Mouse (Mus musculus) natural killer cell, adult 2 months (primary cell): ENCODE measurements around the gene Larp1.
A peak's percentile ranks its signal among the peaks of the same experiment; 100 is the strongest.

ENCODE experiments used
- DNase-seq, 2 experiments: peaks; one replicate each; pipeline ENCODE4 v3.0.0; 2022; ENCODE audit warnings: low spot score in 2 of 2

The Larp1 gene

GRCm38 (mm10) chr11:58009051-58009515 is at the start of gene Larp1:
Larp1 (plus strand) TSS chr11:58009064.
- no peak for DNase-seq

- no peak for DNase-seq
Observed at GRCm38 (mm10) chr11:57959924-57960323, 48.9 kb upstream of the Larp1 start.

- peak; percentile 57 to 60 for DNase-seq
Observed at GRCm38 (mm10) chr11:57962382-57963285, 46.2 kb upstream of the Larp1 start.

GRCm38 (mm10) chr11:57963291-57963870 is 45.5 kb upstream of the Larp1 start:
- no peak for DNase-seq

- peak in 1 of 2 experiments; percentile 35 for DNase-seq
Observed at GRCm38 (mm10) chr11:57966630-57967029, 42.2 kb upstream of the Larp1 start.

- no peak for DNase-seq
Observed at GRCm38 (mm10) chr11:57968301-57968700, 40.6 kb upstream of the Larp1 start.

- DNase-seq: no peak
Observed at GRCm38 (mm10) chr11:57970541-57970940, 38.3 kb upstream of the Larp1 start.

GRCm38 (mm10) chr11:57973001-57973912 is 35.6 kb upstream of the Larp1 start:
- no peak for DNase-seq

GRCm38 (mm10) chr11:57973913-57974234 is 35.0 kb upstream of the Larp1 start:
- DNase-seq: no peak

GRCm38 (mm10) chr11:57975876-57976275 is 33.0 kb upstream of the Larp1 start:
- no peak for DNase-seq

GRCm38 (mm10) chr11:57977681-57978080 is 31.2 kb upstream of the Larp1 start:
- no peak for DNase-seq

GRCm38 (mm10) chr11:57979621-57980020 is 29.2 kb upstream of the Larp1 start:
- no peak for DNase-seq

- no peak for DNase-seq
Observed at GRCm38 (mm10) chr11:57981083-57981809, 27.6 kb upstream of the Larp1 start.

GRCm38 (mm10) chr11:57983480-57984342 is 25.2 kb upstream of the Larp1 start:
- no peak for DNase-seq

- no peak for DNase-seq
Observed at GRCm38 (mm10) chr11:57984343-57984666, 24.6 kb upstream of the Larp1 start.

GRCm38 (mm10) chr11:57985485-57985884 is 23.4 kb upstream of the Larp1 start:
- DNase-seq: no peak

GRCm38 (mm10) chr11:57986053-57986452 is 22.8 kb upstream of the Larp1 start:
- no peak for DNase-seq

- no peak for DNase-seq
Observed at GRCm38 (mm10) chr11:57986456-57986855, 22.4 kb upstream of the Larp1 start.

GRCm38 (mm10) chr11:57986861-57987260 is 22.0 kb upstream of the Larp1 start:
- DNase-seq: no peak

GRCm38 (mm10) chr11:57998168-57998567 is 10.7 kb upstream of the Larp1 start:
- no peak for DNase-seq

GRCm38 (mm10) chr11:57998872-57999271 is 10.0 kb upstream of the Larp1 start:
- no peak for DNase-seq
